Mouse (Mus musculus) embryo, embryonic 11.5 days (tissue): ENCODE measurements around the gene Sag.
"Not testable (repeated sequence)": the region's sequence is repeated elsewhere in the genome, so short reads cannot be mapped to it uniquely, and the experiment has no call there.

Experiments used
- DNase-seq: peaks from one replicate; pipeline ENCODE4 v3.0.0-alpha.2; 2012; ENCODE audit warnings: low read depth, low spot score

Gene Sag

DNA sequence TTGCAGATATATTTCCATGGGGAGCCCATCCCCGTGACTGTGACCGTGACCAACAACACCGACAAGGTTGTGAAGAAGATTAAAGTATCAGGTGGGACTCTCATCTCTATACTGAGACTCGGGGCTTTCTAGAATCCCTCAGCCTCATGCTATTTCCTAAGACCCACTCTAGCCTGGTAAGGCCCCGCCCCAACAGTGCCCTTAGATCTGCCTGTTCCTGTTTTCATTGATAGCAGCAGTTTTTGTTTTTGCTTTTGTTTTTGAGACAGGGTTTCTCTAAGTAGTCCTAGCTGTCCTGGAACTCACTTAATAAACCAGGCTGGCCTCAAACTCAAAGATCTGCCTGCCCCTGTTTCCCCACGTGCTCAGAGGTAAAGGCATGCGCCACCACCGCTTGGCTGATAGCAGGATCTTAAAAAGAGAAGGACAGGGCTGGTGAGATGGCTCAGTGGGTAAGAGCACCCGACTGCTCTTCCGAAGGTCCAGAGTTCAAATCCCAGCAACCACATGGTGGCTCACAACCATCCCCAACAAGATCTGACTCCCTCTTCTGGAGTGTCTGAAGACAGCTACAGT is 21.0 kb downstream of the Sag start:
- DNase-seq, result no peak

DNA sequence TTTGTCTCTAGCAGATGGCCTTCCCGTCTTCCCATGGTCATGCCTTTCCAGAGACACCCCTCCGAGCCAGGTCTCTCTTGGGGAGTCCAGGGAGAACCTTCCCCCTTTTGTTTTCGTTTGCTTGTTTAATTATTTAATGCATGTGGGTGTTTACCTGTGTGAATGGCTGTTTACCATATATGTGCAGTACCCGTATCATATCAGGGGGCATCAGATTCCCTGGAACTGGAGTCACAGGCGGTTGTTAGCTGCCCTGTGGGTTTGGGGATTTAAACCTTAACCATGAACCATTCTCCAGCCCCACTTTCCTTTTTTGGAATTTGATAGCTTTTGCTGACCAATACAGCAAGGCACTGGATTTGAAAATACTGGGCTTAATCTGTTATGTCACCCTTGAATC is 21.8 kb downstream of the Sag start:
- no peak for DNase-seq

DNA sequence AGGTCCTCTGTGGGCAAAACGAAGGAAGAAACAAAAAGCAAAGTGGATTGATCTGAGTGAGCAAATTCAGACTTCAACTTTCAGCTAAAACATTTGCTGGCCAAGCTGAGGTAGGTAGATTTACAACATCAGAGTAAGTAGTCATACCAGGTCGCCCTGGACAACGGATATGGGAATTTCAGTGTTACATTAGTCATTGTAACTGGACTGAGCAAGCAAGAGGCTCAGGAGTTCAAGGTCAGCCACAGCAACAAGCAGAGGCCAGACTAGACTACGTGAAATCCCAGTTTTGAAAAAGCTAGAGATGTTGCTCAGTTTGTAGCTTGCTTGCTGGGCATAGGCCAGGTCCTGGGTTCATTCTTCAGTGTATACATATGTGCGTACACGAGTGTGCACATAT is 22.5 kb downstream of the Sag start:
- no peak for DNase-seq

DNA sequence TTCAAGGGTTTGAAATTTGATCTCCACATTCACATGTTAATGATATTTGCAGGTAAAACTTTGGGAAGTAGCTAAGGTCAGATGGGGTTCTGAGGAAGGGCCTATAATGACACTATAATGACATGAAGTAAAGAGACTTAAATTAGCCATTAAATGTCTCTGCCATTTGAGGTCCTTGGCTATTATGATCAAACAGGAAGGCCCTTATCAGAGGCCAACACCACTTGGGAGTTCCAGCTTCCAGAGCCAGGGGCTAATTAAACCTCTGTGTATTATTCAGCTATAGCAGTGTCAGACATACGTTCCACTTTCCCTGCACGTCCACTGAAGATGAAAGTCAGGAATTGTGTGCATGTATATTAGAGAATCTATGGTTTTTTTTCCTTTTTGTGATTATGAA is 23.0 kb downstream of the Sag start:
- DNase-seq, result no peak

DNA sequence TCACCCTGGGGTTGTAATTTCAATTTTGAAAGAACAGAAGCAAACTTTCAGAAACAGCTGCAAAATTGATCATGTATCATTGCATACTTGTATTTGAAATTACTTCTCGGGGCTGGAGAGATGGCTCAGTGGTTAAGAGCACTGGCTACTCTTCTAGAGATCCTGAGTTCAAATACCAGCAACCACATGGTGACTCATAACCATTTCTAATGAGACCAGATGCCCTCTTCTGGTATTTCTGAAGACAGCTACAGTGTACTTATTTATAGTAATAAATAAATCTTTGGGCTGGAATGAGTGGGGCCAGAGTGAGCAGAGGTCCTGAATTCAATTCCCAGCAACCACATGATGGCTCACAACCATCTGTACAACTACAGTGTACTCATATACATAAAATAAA is 24.0 kb downstream of the Sag start:
- DNase-seq, result not testable (repeated sequence)

DNA sequence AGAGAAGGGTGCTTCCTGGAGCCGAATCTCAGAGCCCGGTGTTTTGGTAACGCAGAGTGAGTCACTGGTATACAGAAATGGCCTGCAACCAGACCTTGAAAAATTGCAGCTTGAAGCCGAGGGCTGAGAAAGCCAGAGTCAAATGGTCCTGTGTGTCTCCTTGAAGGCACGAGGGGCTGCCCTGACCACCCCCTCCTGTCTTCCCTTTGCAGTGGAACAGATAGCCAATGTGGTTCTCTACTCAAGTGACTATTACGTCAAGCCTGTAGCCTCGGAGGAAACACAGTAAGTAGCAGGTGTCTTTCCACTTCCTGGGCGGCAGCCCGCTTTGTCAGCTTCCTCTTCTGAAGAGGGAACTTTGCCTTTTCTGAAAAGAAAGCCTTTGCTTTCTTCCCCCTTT is 24.7 kb downstream of the Sag start:
- no peak for DNase-seq

DNA sequence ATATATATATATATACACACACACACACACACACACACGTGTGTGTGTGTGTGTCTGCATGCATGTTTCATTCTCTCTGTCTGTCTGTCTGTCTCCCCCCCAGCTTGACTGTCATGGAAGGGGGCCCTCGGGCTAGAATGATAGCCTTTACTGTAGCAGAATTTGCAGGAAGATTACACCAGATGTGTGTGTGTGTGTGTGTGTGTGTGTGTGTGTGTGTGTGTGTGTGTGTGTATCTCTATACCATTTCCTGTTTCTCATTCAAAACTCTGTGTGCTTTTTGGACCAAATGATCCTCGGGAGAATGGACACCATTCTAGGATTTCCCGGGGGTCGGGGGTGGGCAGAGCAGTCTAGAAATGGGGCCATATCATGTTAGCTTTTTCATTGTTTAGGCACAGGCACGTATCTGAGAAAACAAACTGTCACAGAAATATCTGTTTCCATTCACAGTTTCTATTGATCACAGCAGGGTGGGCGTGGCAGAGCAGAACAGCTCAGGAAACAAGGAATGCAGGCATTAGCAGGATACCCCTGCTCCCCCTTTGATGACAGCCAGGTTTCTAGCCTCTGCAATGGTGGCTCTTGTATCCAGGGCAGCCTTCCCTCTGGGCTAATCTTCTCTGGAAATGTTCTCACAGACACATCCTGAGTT is 25.6 kb downstream of the Sag start:
- no peak for DNase-seq

DNA sequence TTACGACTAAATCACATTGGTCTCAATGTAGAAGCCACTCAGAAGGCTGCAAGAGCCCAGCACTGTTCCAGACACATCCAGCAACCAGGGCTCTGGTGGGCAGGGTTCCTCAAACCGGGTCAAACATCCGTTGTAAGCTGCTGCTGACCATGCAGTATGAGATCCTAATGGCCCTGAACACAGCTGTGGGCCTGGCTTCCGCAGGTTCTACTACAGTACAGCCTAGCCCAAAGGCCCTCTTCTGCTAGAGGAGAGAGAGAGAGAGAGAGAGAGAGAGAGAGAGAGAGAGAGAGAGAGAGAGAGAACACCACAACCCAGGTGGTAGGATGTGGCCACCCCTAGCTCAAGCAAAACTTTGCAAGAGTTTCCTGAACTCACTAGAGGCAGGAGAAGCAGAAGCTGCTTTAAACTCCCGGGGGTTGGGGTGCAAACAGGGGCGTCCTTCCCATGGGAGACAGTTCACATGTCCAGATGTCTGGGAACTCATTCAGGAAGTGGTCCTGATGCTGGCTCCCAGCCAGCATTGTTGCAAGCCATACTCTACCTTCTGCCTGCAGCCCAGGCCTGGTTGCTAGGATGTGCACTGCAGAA is 26.2 kb downstream of the Sag start:
- DNase-seq, result no peak

DNA sequence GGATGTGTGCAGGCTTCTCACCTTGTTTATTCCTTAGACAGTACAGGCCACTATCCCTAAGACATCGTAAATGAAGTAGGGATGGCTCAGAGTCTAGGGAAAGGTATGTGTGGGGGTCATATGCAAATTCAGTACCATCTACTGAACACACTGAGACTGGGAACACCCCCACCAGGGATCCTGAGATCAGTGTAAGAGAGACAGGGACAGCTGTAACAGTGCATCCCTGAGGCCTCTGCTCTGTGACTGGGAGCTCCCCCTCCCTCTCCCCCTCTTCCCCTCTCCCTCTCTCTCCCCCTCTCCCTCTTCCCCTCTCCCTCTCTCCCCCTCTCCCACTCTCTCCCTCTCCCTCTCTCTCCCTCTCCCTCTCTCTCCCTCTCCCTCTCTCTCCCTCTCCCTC is 33.0 kb downstream of the Sag start:
- DNase-seq, result no peak

DNA sequence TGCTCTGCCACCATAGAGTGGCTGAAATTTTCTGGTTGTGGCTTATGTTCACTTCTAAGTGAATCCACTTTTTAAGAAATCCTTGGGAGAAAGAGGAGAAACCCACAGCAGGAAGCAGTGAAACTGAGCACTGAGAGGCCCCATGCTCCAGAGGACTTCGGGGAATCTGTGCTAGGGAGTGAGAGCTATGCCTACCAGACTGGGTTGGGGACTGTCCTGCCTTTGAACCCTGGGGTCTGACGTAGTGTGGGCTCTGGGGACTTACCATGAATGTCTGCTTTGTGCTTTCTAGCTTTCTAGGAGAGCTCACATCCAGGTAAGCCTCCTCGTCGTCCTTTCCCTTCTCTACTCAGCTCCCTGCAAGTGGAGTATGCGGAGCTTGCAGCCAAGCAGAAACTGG is 33.5 kb downstream of the Sag start:
- DNase-seq, result no peak

DNA sequence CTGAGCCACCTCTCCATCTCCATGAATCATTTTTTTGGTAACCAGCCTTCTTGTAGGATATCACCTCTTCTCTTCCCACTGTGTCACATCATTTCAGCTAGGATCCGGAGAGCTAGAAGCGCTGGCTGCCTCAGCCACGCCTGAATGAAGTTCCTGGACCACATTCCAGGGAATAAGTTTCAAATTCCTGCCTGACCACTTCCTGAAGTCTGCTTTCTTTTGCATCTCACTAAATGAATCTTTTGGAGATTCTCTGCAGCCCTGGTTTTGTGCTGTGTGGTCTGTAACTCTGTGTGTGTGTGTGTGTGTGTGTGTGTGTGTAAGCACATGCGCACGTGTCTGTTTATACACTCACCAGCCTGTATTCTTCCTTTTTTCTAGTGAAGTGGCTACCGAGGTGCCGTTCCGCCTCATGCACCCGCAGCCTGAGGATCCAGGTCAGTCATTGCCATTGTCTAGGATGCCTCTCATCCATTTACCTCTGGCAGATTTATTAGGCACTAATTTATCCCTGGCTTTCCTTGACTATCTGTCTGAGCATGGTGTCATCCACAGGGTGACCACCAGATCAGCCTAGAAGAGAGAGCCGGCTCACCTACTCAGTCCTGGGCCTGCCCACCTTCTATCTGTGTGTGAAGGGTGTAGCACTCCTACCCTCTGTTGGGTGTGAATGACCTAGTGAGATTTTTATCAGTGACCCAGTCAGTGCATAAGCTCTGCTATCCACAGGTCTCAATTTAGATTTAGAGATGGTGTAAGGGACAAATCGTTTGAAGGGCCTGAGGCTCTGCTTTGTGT is 37.1 kb downstream of the Sag start:
- no peak for DNase-seq

DNA sequence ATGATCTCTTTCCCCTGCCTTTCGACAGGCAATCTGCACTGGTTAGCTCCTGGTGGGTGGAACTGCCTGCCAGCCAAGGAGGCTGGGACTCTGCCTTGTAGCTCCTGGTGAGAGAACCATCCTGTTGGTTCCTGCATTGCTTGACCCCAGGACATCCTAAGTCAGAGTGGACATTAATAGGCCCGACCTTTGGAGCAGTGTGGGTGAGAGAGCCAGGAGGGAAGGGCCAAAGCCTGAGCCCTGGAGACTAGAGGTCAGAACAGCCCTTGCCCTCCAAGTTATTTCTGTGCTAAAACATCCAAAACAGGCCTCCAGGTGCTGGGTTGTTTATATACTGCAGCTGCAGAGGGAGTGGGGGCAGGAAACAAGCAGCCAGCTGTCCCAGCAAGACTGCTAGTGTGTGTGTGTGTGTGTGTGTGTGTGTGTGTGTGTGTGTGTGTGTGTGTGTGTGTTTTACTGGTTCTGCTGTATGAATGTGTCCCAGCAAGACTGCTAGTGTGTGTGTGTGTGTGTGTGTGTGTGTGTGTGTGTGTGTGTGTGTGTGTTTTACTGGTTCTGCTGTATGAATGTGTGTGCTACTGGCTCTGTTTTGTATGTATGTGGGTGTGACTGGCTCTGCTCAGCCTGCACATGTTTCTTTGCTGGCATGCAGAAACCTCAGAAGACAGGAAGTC is 43.5 kb downstream of the Sag start:
- DNase-seq, result no peak

DNA sequence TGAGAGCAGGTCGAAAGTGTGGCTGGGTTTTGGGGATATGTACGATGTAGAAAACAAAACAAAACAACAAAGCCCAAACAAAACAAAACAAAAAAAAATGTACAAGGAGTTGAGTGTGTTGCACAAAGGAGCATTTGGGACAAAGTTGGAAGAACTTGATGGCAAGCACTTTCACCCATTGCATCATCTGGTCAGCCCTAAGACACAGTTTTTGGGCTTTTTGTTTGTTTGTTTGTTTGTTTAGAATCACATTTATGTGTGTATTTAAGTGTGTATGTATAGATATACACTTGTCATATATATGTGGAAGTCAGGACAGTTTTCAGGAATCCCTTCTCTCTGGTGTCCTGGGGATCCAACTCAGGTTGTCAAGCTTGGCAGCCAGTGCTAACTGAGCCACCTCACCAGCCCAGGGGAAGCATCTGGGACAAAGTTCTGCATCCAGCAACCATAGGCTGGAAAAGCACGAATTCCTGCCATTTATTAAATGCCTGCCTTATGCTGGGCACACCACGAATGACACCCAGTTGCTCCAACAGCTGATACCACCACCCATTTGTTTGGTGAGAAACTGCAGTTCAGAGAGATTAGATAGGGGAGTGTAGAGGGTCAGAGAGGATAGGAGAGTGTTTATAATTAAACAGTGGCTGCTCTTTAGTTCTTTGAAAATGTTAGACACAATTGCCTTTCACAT is 44.1 kb downstream of the Sag start:
- no peak for DNase-seq

DNA sequence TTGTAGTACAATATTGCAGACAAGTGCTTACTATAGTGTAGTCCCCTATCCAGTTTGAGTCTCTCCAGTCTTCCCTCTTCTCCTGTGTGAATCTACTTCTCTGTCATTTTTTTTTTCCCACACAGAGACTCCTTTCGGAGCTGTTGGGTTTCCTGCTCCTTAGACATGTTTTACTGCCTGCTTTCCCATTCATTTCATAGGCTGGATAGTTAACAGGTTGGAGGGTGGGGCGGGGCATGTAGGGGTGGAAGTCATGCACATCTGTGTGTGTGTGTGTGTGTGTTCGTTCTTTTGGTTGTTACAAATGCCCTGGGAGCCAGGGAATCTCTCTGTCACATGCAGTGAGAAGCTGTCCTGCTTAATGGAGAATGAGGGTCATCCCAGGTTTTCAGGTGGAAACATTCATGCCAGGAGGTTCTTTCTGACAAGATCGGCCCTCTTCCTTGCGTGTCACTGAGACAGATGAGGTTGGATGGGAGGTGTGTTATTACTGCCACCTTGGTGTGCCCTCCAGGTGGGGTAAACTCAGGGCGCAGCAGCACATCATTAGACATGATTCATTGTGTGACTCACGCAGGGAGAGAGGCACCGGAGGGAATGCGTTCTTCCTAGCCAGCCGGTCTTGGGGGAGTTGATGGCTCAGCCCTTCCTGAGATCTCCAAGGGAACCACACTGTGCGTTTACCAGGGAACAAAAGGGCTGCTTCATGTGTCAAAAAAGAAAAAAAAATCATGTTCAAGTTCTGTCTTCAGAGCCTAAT is 44.9 kb downstream of the Sag start:
- DNase-seq, result no peak

DNA sequence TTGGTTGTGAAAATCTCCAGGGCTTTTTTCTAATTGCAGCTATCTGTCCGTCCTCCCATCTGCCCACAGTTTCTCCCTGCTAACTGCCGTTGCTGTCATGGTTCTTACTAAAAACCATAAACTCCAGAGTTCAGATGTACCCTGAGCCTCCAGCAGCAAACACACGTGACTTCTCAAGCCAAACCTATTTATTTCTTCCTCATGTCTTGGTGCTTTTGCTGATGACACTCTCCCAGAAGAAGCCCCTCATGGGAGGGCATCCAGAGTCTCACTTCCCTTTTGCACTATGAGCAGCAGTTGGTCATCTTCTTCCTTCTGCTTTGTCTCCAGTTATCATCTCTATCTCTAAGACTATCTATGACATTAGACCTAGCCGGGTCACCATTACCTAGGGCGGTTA is 45.8 kb downstream of the Sag start:
- no peak for DNase-seq

DNA sequence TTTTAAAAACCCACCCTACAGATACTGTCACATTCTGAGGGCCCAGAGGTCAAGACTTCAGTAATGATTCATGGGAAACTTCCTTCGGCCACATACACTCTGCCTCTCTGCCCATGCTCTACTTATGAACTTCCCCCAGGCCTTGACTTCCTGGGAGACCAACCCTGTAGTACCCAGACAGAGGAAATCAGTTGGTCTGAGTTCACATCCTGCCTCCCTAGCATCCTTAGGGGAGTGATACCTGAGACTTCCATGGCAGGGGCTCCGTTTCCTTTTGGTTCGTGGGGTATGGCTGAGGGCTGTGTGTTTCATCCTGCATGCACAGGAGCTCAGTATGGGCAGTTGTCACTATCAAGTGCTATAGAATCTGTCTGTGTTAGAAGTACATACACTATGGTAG is 47.9 kb downstream of the Sag start:
- no peak for DNase-seq

DNA sequence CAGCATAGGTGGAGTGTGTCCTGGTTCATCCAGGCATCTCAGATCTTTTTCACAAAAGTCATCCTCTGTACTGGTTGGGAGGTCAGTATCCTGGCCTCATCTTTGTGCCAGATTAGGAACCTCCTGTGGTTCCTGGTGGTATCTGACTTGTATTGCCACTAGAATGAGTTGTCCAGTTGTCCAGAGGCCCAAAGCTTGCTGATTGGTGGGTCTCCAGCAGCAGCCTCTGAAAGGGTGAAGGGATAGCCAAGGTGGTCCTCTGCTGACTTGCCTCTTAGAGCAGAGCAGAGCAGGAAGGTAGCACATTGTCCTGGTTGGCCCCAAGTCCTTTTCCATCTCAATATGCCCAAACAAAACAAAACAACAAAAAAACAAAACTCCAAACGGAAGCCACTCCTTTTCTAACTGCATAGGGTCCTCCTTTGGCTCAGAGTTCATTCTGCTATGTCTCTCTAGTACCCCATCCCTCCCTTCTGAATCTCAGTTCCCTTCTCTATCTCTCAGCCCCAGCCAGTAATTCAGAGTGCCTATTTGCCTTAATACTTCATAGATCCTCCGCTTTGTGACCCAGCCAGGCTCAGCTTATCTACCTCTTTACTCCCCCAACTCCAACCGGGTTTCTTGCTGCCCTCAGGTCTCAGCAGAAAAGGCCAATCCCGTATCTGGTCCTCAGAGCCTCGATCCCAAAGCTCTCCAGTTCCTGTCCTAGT is 48.8 kb downstream of the Sag start:
- DNase-seq, result no peak

DNA sequence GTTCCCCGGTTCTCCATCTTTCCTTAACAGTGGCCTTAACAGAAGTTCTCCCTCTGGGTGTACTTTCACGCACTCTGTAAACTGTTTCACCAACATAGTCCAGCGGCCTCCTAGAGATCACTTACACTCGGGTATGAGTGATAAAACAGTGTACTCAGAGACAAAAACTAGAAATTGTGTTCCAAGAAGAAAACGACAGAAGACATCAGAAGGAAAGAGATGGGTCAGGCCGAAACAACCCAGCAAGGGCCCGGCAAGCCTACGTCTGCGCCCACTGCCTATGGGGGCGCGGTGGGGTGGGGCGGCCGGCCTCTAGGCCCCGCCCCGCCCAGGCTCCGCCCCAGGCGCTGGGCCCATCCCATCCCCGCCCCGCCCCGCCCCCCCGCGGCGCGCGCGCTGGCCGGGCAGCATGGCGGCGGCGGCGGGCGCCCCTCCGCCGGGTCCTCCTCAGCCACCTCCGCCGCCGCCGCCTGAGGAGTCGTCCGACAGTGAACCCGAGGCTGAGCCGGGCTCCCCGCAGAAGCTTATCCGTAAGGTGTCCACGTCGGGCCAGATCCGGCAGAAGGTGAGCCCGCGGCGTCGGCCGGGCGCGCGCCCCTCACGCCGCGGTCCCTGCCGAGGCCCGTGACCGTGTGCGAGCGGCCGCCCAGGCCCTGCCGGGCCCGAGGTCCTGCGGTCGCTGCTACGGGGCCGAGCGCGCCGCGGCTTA is 49.6 kb downstream of the Sag start, which contains the start of gene Dgkd:
Gene Dgkd, plus strand, starts transcription at position 396 of the 709 bp plus-strand sequence.
- DNase-seq, result peak; percentile 80

DNA sequence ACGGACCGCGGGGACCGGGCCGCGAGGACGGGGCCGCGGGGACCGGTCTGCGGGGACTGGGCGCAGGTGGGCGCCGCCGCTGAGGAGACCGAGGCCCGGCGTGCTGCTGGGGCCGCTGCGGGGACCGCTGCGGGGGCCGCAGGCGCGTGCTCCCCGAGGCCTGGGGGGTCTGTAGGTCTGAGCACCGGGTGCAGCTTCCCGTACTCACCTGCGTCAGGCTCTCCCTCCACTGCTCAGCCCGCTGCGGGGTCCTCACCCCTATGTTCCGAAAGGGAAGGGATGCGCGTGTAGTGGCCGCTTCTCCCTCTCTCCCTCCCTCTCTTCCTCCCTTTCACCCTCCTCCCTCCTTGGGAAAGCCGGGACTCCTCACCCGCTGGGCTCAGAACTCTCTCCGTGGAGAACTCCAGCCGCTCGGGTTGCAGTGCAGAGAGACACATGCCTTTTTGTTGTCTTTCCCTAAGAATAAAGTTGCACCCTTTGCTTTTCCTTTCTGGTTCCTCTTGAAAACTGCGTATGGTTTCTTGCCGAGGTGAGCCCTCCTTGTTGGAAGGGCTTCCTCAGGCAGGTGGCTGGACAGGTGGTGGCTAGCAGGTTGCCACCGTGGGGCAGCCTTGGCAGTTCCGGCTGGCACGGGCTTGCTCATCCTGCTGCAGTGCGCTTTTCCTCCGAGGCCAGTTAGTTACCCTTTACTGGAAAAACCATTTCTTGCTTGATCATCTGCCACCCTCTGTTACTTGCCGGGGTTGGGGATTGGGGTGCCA is 50.3 kb downstream of the Sag start:
- DNase-seq, result no peak
